Mouse (Mus musculus) spleen, adult 18-20 months (tissue): ENCODE data around the gene Itpr2.

Source experiments
- DNase-seq, 2 experiments: peaks; one replicate each; pipeline ENCODE4 v3.0.0; 2022; ENCODE audit warnings: mixed read lengths in 2 of 2

The Itpr2 gene

DNA sequence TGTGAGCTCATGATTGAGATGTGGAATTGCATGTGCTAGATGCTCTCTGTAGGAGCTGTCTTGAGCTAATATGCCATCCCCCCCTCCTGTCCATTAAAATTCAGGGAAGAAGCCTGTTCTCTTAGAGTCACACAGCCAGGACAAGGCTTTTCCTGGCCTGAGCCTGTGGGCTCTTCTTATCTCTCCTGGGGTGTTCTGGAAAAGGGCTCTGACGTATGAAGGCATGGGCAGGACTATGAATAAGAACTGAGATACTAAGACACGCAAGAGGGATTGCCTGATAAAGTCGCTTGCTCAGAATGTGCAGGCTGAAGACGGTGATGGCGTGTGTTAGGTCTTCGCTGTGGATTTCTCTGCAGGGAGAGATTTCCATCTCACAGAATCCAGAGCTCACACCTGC is 361.9 kb downstream of the Itpr2 start:
- DNase-seq, result no peak

DNA sequence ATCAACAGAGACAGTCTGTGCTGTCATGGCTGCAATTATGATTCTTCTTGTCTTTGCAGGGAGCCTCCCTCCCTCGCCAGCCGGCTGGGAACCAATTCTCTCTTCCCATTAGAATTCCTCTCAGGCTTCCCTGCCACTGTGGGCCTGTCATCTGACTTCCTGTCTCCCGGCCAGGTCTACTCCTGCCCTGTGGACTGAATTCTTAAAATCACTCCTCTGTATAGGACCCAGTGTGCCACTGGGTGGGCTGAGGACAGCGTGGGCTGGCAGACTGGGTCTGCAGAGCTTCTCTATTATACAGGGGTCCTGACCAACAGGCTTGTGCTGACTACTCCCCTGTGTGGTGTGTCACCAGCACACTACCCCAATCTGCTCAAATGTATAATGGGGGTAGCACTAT is 365.4 kb downstream of the Itpr2 start:
- DNase-seq, result no peak

DNA sequence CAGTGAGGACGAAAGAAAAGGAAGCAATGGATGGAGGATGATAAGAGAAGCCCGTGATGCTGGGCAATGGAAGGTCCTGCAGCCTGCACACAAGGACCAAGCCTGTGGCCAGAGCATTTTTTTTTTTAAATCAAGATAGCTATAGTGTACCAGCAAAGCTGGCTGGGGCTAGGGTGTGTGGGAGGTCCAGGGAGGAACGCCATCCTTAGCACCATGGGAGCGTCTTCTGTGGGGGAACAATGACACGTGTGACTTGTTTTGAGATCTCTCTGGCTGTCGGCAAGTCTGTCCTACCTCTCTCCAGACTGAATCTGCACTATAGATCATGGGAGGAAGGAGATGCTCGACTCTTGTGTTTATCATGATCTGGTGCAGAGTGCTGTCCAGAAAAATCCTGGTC is 365.8 kb downstream of the Itpr2 start:
- no peak for DNase-seq

DNA sequence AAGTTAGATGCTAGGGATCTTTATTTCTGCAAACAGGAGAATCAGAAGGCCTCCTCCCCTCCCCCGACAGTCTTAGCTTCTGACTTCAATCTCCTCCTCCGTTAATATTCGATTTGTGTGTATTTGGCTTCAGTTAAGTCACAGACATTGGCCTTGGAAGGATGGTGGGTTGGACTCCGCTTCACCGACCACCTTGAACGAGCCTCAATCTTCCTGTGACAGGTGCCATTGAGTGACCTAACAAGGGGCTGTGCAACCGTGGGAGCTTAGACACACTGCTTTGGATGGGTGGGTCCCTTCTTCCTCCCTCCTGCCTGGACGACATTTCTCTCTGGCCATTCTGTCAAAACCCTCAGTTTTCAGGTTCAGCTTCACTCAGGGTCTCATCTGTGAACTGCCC is 366.7 kb downstream of the Itpr2 start:
- DNase-seq, result no peak

DNA sequence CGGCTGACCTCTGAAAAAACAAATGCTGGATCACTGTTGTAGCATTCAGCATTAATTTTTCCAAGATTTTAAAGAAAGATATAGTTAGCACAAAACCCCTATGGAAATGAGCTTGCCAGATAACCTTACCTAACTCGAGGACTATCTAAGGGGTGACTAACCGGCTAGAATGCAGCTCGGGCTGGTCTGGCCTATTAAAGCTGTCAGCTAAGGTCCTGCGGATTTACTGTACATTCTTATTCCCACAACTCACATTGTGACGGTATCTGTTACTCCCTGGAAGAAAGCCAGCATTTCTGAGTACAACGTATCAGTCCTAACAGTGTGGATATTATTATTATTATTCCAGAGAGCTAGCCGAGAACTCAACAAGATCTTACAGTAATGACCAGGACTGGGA is 368.1 kb downstream of the Itpr2 start:
- no peak for DNase-seq

DNA sequence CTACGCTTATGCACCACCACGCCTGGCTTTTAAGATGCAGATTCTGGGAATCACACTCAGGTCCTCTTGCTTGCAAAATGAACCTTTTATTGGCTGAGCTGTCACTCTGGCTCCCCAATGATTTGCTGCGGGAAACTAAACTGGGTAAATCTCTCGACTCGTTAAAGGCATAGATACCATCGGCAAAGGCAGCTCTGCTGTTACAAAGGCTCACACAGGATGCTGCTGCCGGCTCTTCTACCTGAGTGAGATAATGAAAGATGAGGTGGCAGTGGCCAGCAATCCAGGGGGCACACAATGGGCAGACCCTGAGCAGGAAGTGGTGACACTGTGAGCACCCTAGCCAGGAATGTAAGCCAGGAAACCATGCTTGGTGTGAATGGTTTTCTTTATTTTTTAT is 373.0 kb downstream of the Itpr2 start:
- DNase-seq, result no peak

DNA sequence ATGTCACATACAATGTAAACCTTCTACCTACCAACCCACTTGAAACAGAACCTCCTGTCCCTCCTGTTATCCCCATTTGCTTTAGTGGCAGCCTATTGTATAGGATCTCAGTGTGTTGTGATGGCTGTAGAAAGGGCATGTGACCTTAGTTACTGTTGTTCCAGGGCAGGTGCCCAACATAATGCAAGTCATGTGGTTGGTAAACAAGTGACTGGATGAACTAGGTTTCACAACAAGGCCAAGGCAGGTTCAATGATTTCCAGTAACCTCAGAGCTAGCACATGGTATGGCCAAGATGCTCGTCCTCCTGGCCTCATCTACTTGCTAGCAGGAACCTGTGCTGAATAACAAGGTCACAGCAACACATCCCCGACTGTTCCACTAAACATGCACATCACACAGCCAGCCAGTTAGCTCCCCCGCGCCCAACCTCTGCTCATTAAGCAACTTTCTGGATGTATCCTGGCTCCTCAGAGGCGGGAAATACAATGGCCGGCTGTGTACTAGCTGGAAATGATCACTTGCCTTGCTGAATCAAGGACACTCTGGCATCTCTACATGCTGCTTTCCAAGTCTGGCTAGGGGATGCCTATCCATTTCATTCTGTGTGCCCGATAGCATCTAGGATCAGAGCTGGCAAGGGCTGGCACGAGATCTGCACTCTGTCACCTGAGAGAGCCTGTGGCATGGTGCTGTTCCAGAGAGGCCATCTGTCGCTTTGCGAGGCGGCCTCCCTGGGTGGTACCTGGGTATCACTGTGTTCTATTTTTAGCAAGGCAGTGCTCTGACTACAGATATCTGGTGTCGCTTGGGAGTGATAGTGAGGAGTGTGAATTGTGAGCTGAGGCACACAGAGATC is 375.0 kb downstream of the Itpr2 start:
- DNase-seq, result no peak

DNA sequence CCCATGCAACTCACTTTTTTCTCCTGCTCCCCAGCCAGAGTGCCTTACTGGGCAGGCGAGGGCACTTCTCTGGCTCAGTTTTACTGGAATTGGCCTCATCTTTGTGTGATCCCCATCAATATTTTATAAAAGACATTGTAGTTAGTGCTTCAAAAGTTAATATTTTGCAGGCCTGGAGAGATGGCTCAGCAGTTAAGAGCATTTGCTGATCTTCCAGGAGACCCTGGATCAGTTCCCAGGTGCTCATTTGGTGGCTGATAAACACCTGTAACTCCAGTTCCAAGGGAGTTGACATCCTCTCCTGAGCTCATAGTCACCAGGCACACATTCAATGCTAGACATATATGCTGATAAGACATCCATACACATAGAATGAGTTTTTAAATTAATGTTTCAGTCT is 376.4 kb downstream of the Itpr2 start:
- DNase-seq, result no peak

DNA sequence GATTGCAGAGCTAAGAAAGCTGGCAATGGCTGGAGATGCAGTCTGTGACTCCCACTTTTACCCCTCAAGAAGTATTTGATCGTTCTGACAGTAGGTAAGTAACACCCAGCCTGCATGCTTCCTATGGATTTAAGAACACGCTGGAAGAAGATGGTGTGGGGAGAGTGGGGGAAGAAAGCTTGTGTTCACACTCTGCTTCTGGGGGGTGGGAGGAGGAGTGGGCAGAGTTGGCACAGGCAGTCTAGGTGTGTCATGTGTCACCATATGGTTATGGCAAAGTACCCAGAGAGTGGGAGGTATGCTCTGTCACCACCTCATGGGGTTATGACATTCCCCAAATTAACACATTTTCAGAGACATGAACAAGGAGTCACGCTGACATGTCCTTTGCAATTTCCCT is 377.5 kb downstream of the Itpr2 start:
- no peak for DNase-seq

DNA sequence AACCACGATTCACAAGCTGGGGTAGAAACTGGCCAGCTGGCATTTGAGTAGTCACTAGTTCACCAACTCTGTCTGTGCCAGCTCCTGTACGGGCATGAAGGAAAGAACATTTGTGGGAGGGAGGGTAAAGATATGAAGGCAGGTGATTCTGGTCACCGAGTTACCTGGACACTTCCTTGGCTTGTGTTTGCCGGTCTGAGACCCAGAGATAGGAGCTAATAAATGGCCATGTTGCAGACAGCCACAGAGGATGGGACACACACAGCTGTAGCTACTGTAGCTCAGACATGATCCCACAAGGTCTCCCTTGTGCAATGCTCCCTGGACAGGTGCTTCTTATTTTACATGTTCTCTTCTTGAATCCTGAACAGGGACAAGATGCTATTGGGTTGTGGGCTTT is 378.4 kb downstream of the Itpr2 start:
- no peak for DNase-seq

DNA sequence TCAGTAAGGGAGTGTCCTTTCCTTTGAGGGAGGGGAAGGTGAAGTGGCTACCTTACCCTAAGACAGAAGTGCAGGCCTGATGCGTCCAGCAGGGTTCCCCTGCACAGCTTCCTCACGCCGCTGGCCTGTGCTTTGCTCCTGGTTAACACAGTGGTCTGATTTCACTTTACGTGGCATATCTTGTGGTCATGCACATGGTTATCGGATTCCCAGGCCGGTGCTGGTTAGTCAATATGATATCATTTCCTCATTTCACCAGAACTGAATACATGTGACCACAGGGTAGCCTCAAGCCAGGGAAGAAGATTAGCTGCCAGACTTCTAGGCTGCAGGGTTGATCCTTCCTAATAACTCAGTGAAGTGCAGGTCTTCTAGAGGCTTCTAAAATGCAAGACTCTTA is 381.9 kb downstream of the Itpr2 start:
- DNase-seq, result no peak

DNA sequence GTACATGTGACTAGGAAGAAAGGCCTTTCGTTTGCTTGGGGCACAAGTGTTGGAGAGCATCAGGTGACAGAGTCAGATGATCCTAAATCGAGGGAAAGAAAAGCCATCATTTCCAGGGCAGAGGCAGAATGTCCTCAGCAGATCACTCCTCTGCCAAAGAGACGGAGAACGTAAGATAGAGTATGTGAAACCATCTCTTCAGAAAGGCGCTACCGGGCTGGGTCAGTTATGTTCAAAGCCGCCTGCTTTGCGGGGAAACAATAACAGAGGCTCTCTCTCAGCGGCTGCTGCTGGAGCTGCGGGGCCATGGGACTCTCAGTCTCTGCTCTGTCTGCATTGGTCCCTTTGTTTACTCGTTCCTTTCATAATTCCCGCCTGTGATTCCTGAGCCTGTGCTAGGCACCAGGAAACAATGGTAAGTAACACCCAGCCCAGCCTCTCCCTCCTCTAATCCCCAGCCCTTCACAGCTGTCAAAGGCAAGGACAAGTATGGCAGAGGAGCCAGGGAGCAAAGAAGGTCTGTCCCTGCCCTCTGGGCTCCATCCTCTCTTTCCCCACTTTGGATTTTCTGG is 387.2 kb downstream of the Itpr2 start:
- DNase-seq, result no peak

DNA sequence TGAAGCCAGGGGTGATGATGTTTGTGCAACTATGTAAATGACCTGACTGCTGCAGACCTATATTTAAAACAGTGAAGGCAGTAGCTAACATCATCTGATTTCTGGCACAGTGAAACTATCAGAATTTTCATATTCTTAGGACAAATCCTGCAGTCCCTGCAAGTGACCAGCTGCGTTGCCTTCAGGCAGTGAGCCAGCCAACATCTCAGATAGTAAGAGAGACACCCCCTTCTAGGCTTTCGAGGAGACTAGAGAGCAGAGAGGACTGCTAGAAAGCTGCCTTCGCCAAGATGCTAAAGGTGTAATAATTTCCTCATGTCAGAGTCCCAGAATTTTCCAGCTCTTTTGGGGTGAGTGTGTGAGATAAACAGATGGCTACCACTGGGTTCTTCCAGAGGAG is 388.0 kb downstream of the Itpr2 start:
- DNase-seq, result no peak

DNA sequence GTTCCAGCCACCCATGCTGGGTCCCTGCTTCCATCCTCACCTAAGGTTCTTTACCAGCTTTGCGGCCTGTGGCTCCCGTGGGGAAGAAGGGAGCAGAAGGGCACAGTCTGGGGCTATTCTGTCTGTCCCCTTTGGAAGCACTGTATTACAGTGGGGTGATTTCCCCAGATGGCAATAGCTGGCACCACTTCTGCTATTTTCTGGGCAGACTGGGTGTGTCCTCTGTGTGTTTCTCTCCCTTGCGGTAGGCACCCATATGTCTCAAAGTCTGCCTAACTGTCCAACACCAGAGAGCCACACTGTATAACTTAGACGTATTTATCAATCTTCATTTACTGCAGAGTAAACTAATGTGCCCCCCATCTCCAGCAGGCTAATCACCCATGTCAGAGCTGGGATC is 388.9 kb downstream of the Itpr2 start:
- peak; percentile 16 to 32 for DNase-seq

DNA sequence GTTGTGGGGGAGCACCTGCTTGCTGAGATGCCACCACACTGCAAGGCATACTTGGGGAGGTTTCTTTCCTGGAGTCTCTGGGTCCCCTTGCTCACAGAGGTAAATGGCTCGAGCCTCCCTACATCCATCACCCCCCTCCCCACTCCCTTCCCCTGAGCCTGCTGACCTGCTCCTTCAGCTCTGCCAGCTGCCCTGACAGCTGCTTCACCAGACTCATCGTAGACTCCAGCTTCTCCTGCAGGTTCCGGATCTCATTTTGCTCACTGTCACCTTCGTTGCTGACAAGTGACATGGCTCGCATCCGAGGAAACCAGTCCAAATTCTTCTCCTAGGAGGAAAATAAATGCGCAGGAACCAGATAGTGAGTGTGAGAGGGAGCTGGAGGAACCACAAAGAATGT is 389.8 kb downstream of the Itpr2 start:
- no peak for DNase-seq

DNA sequence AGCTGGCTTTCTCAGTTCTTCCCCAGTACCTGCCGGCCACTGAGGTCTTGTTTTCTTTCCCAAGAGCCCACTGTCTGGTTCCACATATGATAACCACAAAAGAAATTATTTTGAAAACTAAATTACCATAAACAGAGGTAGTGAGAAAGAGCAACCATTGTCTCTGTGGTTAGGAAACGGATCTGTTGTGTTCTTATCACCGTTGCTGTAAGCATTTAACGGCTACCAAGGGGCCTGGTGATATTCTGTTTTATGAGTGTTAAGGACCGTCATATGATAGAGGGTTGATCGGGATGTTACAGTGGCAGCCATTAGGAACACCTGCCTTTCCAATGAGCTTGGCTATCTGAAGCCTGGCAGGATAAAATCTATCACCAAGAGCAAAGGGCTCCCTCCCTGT is 390.2 kb downstream of the Itpr2 start:
- no peak for DNase-seq

DNA sequence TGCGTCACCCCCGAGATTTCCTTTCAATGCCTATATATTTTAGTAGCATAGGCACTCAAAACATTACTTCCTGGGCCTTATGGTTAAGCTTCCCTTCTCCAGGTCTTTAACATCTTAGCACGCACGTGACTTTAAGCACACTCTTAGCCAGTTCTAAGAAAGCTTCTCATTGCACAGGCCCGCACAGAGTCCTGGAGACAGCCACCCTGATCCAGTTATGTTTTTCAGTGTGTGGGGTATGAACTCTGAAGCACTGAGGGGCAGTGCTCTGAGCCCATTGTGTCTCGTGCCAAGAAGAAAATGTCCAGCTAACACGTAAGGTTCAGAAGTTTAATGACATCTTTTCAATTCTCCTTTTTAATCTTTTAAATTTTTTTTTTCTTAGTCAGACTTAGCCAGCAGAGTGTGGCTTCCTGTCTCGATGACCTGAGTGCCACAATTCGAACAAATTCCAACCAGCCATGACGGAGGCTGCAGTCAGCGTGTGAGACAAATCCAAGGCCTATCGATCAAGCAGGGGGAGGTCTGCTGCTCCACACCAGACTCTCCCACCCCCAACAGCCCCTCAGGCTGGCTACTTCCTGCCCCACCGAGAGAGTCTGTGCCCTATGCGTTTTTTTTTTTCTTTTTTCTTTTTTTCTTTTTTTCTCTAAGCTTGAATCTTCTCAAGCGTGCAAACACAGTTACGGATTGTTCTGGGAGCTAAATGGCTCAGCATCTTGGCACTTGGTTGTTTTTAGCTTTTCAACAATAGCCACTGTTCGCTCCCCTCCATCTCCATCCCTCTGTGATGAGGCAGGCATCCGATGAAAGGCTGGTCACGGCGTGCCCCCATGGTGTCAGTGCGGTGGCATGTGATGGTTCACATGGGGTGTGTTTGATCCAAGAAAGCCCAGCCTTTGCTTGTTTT is 390.9 kb downstream of the Itpr2 start:
- peak in 1 of 2 experiments; percentile 22 for DNase-seq

DNA sequence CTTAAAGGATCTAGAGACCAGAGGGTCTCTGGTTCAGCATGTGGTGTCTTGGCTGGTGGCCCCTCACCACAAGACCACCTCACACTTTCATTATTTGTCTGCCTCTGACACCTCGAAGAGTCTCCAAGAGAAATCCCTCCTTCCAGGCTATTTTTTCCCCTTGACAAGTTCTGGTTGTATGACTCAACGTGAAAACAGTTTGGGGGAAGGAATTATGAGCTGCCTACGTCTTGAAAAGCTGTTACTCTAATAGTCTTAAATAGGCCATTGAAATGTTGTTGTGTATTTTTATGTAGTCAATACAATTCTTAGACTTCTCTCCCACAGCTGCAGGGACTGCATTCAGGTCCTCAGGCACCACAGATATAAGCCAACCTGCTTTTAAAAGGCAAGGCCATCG is 391.6 kb downstream of the Itpr2 start:
- no peak for DNase-seq

DNA sequence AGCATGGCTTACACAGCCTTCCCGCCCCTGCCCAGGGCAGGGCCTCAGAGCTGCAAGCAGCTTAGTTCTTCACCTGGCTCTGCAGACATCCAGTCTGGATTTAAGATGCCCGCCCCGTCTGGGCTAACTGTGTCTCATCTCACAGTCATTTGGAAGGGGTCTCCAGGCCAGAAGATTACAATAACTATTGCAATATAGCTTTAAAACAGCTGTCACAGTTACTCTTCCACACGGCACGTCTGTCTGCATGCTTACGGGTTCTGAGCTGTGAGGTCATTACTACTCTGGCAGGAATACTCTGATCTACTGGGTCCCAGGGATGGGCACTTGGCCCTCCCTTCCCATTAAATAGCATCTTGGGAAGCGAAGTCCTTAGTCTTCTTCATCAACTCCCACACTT is 393.3 kb downstream of the Itpr2 start:
- no peak for DNase-seq

DNA sequence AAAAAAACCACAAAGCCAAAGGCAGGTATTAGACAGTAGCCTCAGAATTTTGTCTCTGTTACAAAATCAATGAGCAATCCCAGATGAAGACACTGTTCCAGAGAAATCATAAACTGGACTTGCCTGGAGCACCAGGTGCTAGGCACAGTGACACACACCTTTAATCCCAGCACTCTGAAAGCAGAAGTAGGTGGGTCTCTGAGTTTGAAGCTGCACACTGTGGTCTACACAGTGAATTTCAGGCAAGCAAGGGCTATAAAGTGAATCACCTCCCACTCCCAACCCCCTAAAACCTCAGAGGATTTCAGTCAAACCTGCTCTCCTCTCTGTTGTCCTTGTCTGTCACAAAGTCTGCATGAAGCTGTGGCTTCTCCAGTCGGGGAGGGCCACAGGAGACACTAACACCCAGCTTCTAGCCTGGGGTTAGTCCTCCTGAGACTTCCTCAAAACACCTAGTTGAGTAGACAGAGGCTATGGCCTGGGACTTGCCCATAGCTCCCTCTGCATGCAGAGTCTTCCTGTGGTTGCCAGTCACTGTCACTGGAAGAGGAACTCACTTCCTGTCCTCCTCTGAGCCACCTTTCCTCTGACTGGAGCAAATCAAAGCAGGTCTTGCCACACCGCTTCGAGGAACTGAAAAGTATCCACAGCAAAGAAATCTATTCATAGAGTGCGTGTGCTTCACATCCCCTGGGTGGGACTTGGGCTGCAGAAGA is 394.7 kb downstream of the Itpr2 start:
- no peak for DNase-seq

DNA sequence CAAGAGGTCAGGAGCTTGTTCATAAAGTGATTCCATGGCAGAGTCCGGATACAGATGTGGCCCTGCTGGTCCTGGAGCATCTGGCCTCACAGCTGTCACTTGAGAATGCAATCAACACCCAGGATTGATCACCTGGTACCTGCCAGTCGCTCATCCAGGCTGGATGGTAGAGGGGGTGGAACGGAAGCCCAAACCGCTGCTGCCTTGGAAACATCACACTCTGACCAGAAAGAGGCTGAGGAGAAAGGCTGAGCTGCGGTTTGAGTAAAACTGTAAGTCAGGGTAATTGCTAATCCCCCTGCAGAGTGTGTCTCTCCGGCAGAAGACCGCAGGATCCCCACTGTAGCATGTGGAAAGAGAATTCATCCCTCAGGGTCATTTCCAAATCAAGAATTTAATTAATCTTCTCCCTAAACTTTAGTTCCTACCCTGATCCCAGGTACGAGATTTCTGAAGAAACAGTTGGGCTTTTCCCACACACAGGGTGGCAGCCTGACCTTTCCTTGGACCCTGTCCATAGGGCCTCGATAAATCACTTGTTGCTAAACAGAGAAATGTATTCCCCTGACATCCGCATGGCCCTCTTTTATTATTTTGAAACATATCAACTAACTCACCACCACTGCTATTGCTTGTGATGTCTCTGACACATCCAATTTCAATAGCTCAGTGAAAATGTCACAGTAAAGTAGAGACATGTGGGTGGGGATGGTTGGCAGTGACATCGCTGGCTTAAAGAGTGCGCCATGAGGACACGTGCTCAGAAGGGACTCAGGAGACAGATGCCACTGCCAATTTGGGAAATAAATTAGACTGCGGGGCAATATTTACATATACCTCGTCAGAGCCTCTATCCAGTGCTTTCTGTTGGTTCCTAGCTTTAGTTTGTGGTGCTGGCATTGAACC is 418.7 kb downstream of the Itpr2 start:
- no peak for DNase-seq

DNA sequence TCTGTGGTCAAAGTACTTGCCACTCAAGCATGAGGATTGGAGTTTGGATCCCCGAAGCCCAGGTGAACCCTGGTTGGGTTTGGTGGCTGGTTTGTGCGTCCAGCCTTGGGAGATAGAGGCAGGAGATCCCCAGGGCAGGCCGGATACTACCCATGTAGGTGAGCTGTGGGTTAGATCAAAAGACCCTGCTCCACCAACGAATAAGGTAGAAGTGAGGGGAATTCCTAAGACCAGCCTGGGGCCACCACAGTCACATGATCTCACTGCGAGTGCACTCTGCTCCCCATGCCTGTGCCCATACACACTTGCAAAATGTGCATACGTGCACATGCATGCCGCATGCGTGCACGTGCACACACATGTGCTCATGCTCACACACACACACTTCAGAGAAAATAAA is 419.5 kb downstream of the Itpr2 start:
- DNase-seq, result no peak
